28 mouse cellular contexts compared by ENCODE assay signal in genomic region chr2:106720644-106721043, GRCm38 (mm10). TPM values are rescaled to one million over a fixed set of nuclear protein-coding genes. Genes with fewer than 3 reads are reported as not detected.
DNase-seq lines count a peak whose midpoint lies in the region; ATAC-seq and TF ChIP-seq lines count a peak whose summit lies in the region.
"Had no signal": no experiment of that assay in that cellular context is flagged by ENCODE, and none has a peak within 500 bp of the region (broad histone marks: within the 10 kb centered on the region; RNA-seq: fewer than 3 reads in every experiment).

No protein-coding gene starts in this region.

- H3K27me3 ChIP-seq in forebrain, embryonic 13.5 days = no peaks in the 10 kb centered on the region
- H3K27me3 ChIP-seq in forebrain, embryonic 14.5 days (replicated peaks; ENCODE audit: control insufficient read depth, insufficient read depth, low read length) = no peaks in the 10 kb centered on the region
- no peaks in the 10 kb centered on the region for H3K27me3 ChIP-seq in heart, embryonic 13.5 days (replicated peaks)
- H3K27me3 ChIP-seq: CH12.LX; heart, embryonic 15.5 days; intestine, embryonic 15.5 days; limb, embryonic 12.5 days; liver, embryonic 15.5 days had no signal

- H3K36me3 ChIP-seq in forebrain, embryonic 13.5 days (ENCODE audit: poor library complexity, severe bottlenecking) = peaks cover 9% of the 10 kb centered on the region
- H3K36me3 ChIP-seq in forebrain, embryonic 14.5 days (ENCODE audit: control insufficient read depth, insufficient read depth, low read length) = peaks cover 16% of the 10 kb centered on the region
- H3K36me3 ChIP-seq in heart, embryonic 13.5 days = peaks cover 7% of the 10 kb centered on the region
- H3K36me3 ChIP-seq: heart, embryonic 15.5 days; intestine, embryonic 15.5 days; liver, embryonic 15.5 days had no signal

- no peak overlapping the region for H3K4me2 ChIP-seq in forebrain, embryonic 13.5 days
- H3K4me2 ChIP-seq in forebrain, embryonic 14.5 days (ENCODE audit: low read length) = no peak overlapping the region
- 0 out of 2 replicates have a peak overlapping the region, but pooled peaks have one; percentile 2 for H3K4me2 ChIP-seq in heart, embryonic 13.5 days
- H3K4me2 ChIP-seq: heart, embryonic 15.5 days; intestine, embryonic 15.5 days; limb, embryonic 12.5 days; liver, embryonic 15.5 days; lung, embryonic 14.5 days had no signal

- intact Hi-C loops in left cerebral cortex, postnatal 25 days (cut with DNase I) = no loop called here

- no peak overlapping the region for H3K4me3 ChIP-seq in forebrain, embryonic 13.5 days
- no peak overlapping the region for H3K4me3 ChIP-seq in forebrain, embryonic 14.5 days (ENCODE audit: low read depth, low read length)
- no peak overlapping the region for H3K4me3 ChIP-seq in heart, embryonic 13.5 days
- H3K4me3 ChIP-seq in layer of hippocampus, adult 2 months = no peak overlapping the region
- H3K4me3 ChIP-seq: erythroblast, embryonic 14.5 days; heart, embryonic 15.5 days; intestine, embryonic 15.5 days; limb, embryonic 12.5 days; liver, embryonic 15.5 days; midbrain, embryonic 10.5 days had no signal

- DNase-seq in forebrain, embryonic 14.5 days (ENCODE audit: low spot score) = no peak
- no peak for DNase-seq in heart, adult 18-20 months
- DNase-seq in layer of hippocampus, adult 2 months (ENCODE audit: low spot score in 2 of 2) = no peak
- no peak for DNase-seq in layer of hippocampus, adult 9-10 months (ENCODE audit: low spot score)
- no peak for DNase-seq in left cerebral cortex, postnatal 25 days (ENCODE audit: low spot score in 2 of 2)
- DNase-seq: cerebellum, adult 2 months; cerebellum, postnatal 14 days; gastrocnemius, postnatal 14 days; kidney, adult 2 months; kidney, postnatal 36 days; layer of hippocampus, postnatal 36 days; lung, embryonic 14.5 days; right cerebral cortex, adult 18-20 months; spleen, adult 18-20 months; thymus, postnatal 14 days had no signal

- H3K9me3 ChIP-seq in forebrain, embryonic 13.5 days (replicated peaks) = no peaks in the 10 kb centered on the region
- H3K9me3 ChIP-seq in forebrain, embryonic 14.5 days (replicated peaks; ENCODE audit: control insufficient read depth, low read length) = no peaks in the 10 kb centered on the region
- no peaks in the 10 kb centered on the region for H3K9me3 ChIP-seq in heart, embryonic 13.5 days
- H3K9me3 ChIP-seq: heart, embryonic 15.5 days; intestine, embryonic 15.5 days; limb, embryonic 12.5 days; liver, embryonic 15.5 days; midbrain, embryonic 10.5 days had no signal

- ATAC-seq in forebrain, embryonic 13.5 days = no peak
- ATAC-seq in forebrain, embryonic 14.5 days = no peak; the same call in 1 of the 2 replicates
- ATAC-seq in heart, embryonic 13.5 days (ENCODE audit: extremely low read depth, insufficient number of reproducible peaks, low FRiP score, low TSS enrichment) = no peak
- ATAC-seq: activated CD4-positive, CD25-positive, alpha-beta regulatory T cell, adult 4 months; hindbrain, postnatal 0 days; intestine, embryonic 15.5 days had no signal

- H3K4me1 ChIP-seq in forebrain, embryonic 13.5 days = peaks cover 72% of the 10 kb centered on the region
- peaks cover 59% of the 10 kb centered on the region for H3K4me1 ChIP-seq in forebrain, embryonic 14.5 days (ENCODE audit: control insufficient read depth, insufficient read depth, low read length)
- peaks cover 46% of the 10 kb centered on the region for H3K4me1 ChIP-seq in heart, embryonic 13.5 days
- H3K4me1 ChIP-seq: intestine, embryonic 15.5 days; liver, embryonic 15.5 days had no signal

- H3K27ac ChIP-seq in forebrain, embryonic 13.5 days = peak overlapping the region; percentile 42; the same call in 1 of the 2 replicates
- no peak overlapping the region for H3K27ac ChIP-seq in forebrain, embryonic 14.5 days (ENCODE audit: low read depth, low read length)
- H3K27ac ChIP-seq in heart, embryonic 13.5 days (replicated peaks) = no peak overlapping the region
- H3K27ac ChIP-seq in layer of hippocampus, adult 2 months = peak overlapping the region; percentile 56; the same call in 1 of the 2 replicates
- H3K27ac ChIP-seq: heart, embryonic 15.5 days; hindbrain, postnatal 0 days; intestine, embryonic 15.5 days; liver, embryonic 15.5 days; midbrain, embryonic 10.5 days had no signal

- 19% methylated on average over 5 of the region's 5 CpGs for WGBS in forebrain, embryonic 13.5 days
- whole genome bisulfite sequencing in forebrain, embryonic 14.5 days = 13% methylated on average over 5 of the region's 5 CpGs
- 45% methylated on average over 5 of the region's 5 CpGs for WGBS in heart, embryonic 13.5 days

- H3K9ac ChIP-seq in forebrain, embryonic 13.5 days = no peak overlapping the region
- H3K9ac ChIP-seq in forebrain, embryonic 14.5 days (ENCODE audit: low read length) = no peak overlapping the region
- H3K9ac ChIP-seq in heart, embryonic 13.5 days = no peak overlapping the region
- H3K9ac ChIP-seq: heart, embryonic 15.5 days; intestine, embryonic 15.5 days; limb, embryonic 12.5 days; liver, embryonic 15.5 days; lung, embryonic 14.5 days had no signal

- no peak for TF ChIP-seq CTCF in layer of hippocampus, adult 2 months (conservative IDR thresholded peaks at IDR 0.05)

RNA-seq across cellular contexts. Expression of gene Mpped2, which starts 27.6 kb away (rescaled TPM):
- 180 and 197 TPM in 2 replicates for polyA plus RNA-seq in forebrain, embryonic 13.5 days (2015; fragmentation: Nextera tagmentation; extraction: Ambion mirVana)
- polyA plus RNA-seq in forebrain, embryonic 14.5 days (2014; fragmentation: Nextera tagmentation; extraction: Ambion mirVana) = 164 and 167 TPM in 2 replicates
- polyA plus RNA-seq in heart, embryonic 13.5 days (2015; fragmentation: Nextera tagmentation; extraction: Ambion mirVana) = 72.3 and 82.8 TPM in 2 replicates
- 10 to 100 TPM; 18.1 to 18.9 TPM for total RNA-seq in heart, adult 18-20 months (2021)
- total RNA-seq in layer of hippocampus, adult 2 months (2021) = 10 to 100 TPM; 36.9 to 42.7 TPM
- total RNA-seq in left cerebral cortex, postnatal 25 days (2021) = 10 to 100 TPM; 30.6 to 34.6 TPM
- total RNA-seq: CH12.LX; granulocyte monocyte progenitor cell, adult 5-6 weeks had no signal
- polyA plus RNA-seq: activated CD4-positive, CD25-positive, alpha-beta regulatory T cell, adult 4 months; C2C12; erythroblast, embryonic 14.5 days had no signal

Comparison
In these comparisons a context has a peak if more than half of its experiments do, and no peak if none do; other contexts are left out.
1. H3K27ac ChIP-seq: peak in forebrain, embryonic 13.5 days (single experiment) and layer of hippocampus, adult 2 months (single experiment); none in forebrain, embryonic 14.5 days (single experiment) and heart, embryonic 13.5 days (single experiment).